Mouse (Mus musculus): Measurements from ENCODE around the gene Gm21970.

- TF ChIP-seq POLR2AphosphoS5 (IDR thresholded peaks at IDR 0.05; ENCODE audit: insufficient replicate concordance, low read depth, low read length) (no peak), CTCF (IDR thresholded peaks at IDR 0.05; ENCODE audit: low read depth, low read length) (no peak), GATA1 (IDR thresholded peaks at IDR 0.05; ENCODE audit: borderline replicate concordance, low read length) (no peak), TAL1 (conservative IDR thresholded peaks at IDR 0.05; ENCODE audit: low read depth, low read length) (no peak)
Observed at GRCm38 (mm10) chr16:91451949-91452348, 60.4 kb downstream of the Gm21970 start.

Measured in G1E (cell line).